Mouse (Mus musculus) G1E (cell line): ENCODE data around the gene 1700093K21Rik.

Experiments used
- CTCF ChIP-seq: IDR thresholded peaks from 2 replicates; pipeline ENCODE4 v1.5.1; 2012; ENCODE audit warnings: low read depth, low read length, inconsistent platforms, mixed read lengths
- GATA1 ChIP-seq: IDR thresholded peaks from 2 replicates; pipeline ENCODE4 v1.6.1; 2012; ENCODE audit warnings: borderline replicate concordance, low read length, inconsistent platforms, mixed read lengths
- GATA2 ChIP-seq: IDR thresholded peaks from 2 replicates; pipeline ENCODE4 v1.6.1; 2012; ENCODE audit warnings: low read depth, low read length, inconsistent platforms, borderline replicate concordance
- POLR2AphosphoS5 ChIP-seq: IDR thresholded peaks from 2 replicates; pipeline ENCODE4 v1.6.1; 2012; ENCODE audit warnings: low read depth, low read length, inconsistent platforms; ENCODE audit not compliant: insufficient replicate concordance
- TAL1 ChIP-seq: conservative IDR thresholded peaks from 2 replicates; pipeline ENCODE4 v1.6.1; 2012; ENCODE audit warnings: low read depth, low read length, inconsistent platforms, mixed read lengths

DNA sequence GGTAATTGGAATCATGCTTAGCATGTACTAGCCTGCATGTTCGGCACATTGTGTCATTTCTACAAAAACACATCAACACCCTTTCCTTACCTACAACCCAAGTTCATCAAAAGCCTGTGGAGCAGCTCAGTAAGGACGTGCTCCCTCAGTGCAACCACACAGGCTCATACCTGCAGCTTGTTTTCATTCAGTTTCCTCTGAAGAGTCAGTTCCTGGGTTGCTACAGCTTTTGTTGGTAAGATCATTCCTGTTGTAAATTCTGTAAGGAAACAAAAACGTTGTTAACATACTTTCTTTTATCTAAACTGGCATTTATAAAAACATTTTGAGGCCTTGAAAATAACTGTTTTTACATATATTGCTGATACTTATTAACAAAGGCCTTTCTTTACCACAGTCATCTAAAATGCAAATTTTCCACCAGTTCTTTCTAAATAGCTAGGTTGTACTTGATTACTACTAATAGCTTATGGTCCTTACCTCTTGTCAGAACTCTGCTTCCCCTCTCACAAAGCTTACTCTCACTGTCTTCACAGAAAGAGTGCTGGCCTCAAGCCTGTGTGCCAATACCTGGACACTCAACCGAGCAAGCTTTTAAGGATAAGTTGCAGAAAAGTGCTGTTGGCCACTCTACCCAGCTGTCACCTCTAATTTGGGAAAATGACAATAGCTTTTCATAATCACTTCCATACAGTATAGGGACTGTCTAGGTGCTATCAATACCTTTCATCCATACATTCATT lies 28.7 kb downstream of the 1700093K21Rik start:
- TF ChIP-seq CTCF (no peak), POLR2AphosphoS5 (no peak), GATA2 (no peak), GATA1 (no peak), TAL1 (no peak)
